Mouse (Mus musculus): Measurements from ENCODE around the gene Gabbr2. TPM values are rescaled to one million over a fixed set of nuclear protein-coding genes. Genes with fewer than 3 reads are reported as not detected.
A peak's percentile ranks its signal among the peaks of the same experiment; 100 is the strongest.

Gene Gabbr2
- polyA plus RNA-seq, 1 experiment from 2014 or later = 3.0 TPM

DNA sequence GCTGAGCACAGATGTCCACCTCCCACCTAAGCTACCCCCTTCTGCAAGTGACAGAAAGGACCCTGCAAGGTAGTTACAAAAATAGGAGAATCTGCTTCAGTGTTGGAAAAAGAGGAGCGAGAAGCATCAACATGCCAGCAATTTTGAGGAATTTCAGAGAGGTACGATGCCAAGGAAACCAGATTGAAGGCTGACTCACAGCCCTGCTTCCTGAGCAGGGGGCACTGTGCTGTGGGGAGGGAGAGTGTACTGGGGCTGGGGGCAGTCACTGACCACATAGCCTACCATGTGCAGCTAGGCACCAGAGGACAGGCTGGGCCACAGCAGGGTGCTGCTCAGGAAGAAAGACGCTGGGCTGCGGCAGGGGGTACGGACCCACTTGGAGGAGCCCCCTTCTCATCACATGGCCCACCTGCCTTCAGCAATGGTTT lies 163.5 kb downstream of the Gabbr2 start:
- Histone ChIP-seq H3K36me3 (no peaks in the 10 kb centered on the region), H3K9me3 (no peaks in the 10 kb centered on the region), H3K27me3 (replicated peaks) (no peaks in the 10 kb centered on the region), H3K27ac (no peak overlapping the region), H3K4me3 (no peak overlapping the region), H3K4me2 (replicated peaks) (no peak overlapping the region), H3K4me1 (peaks cover 15% of the 10 kb centered on the region), H3K9ac (no peak overlapping the region)
- ATAC-seq (ENCODE audit: low FRiP score, low read depth) = no peak
- 72% methylated on average over 5 of the region's 5 CpGs for WGBS

DNA sequence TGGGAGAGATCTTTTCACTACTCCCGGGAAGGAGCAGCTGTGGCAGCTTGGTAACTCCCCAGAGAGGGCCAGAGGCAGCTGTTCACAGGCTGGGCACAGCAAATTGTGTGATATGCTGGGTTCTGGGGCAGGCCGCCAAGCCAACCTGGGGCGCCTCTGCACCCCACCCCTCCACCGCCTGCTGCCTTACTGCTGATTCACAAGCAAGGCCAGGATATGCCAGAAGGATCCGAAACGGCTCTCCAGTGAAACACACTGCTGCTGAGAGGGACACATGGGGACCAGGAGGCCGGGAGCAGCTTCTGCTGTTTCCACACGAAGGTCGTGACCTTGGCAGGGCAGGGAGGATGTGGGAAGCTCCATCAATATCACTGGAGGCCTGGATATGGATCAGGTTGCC lies 164.2 kb downstream of the Gabbr2 start:
- Histone ChIP-seq H3K4me2 (replicated peaks) (no peak overlapping the region), H3K27me3 (replicated peaks) (no peaks in the 10 kb centered on the region), H3K4me1 (peaks cover 15% of the 10 kb centered on the region), H3K4me3 (no peak overlapping the region), H3K27ac (no peak overlapping the region; the same call in 1 of the 2 replicates), H3K9me3 (no peaks in the 10 kb centered on the region), H3K36me3 (no peaks in the 10 kb centered on the region), H3K9ac (no peak overlapping the region)
- WGBS = 56% methylated on average over 9 of the region's 9 CpGs
- no peak for ATAC-seq (ENCODE audit: low FRiP score, low read depth)

DNA sequence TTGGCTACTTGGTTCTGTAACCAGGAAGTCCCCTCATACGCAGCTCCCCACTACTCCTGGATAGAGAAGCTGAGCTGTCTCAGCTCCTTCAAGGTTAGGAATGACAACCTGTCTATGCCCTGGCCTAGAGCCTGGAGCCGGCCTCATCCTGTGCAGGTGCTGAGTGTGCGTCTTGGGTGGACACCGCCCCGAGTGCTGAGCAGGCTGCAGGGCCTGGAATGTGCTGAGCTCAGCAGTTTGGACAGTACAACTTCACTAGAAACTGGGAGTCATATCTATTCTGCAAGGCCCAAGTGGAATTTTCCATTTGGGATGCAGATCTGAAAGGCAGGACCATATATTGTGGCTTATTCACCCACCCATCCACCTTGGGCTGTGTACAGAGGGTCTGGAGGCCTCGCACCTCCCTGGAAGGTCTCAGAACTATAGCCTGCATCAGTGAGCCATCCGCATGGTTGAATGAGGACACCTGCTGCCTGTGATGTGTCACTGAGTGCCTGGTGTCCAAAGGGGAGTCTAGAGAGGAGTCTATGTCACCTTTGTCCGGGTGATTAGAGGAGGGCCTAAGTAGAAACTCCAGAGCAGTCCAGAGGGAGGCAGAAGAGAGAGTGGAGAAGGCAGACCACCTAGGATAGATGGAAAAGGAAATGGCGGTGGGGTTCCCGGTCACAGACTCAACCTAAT lies 165.7 kb downstream of the Gabbr2 start:
- Histone ChIP-seq H3K36me3 (no peaks in the 10 kb centered on the region), H3K4me2 (replicated peaks) (no peak overlapping the region), H3K27me3 (replicated peaks) (no peaks in the 10 kb centered on the region), H3K9ac (no peak overlapping the region), H3K9me3 (no peaks in the 10 kb centered on the region), H3K4me3 (no peak overlapping the region), H3K4me1 (peaks cover 15% of the 10 kb centered on the region), H3K27ac (no peak overlapping the region)
- 0 out of 2 replicates have a peak, but pooled peaks have one; percentile 13 for ATAC-seq (ENCODE audit: low FRiP score, low read depth)
- 90% methylated on average over 10 of the region's 10 CpGs for WGBS

DNA sequence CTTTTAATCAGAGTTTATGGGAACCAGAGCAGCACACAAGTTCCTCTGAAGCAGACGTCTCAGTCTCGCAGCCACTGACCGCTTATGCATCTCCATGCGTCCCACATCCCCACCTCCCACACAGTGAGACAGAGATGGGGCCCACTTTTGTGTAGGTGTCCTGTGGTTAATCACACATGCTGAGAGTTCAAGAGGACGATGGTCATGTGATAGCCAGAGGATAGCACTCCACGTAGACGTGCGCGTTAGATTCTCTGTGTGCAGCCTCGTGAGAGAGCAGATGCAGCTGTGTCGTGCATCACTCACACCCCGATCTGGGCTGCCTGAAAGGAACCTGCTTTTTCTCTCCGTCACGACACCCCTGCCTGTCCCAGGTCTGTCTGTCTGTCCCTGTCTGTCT lies 167.9 kb downstream of the Gabbr2 start:
- WGBS = 83% methylated on average over 14 of the region's 14 CpGs
- H3K9me3 ChIP-seq = no peaks in the 10 kb centered on the region
- no peak overlapping the region for H3K4me3 ChIP-seq
- no peaks in the 10 kb centered on the region for H3K27me3 ChIP-seq (replicated peaks)
- ATAC-seq (ENCODE audit: low FRiP score, low read depth) = no peak
- peaks cover 10% of the 10 kb centered on the region for H3K4me1 ChIP-seq
- no peaks in the 10 kb centered on the region for H3K36me3 ChIP-seq
- no peak overlapping the region for H3K27ac ChIP-seq
- no peak overlapping the region for H3K9ac ChIP-seq
- H3K4me2 ChIP-seq (replicated peaks) = no peak overlapping the region

DNA sequence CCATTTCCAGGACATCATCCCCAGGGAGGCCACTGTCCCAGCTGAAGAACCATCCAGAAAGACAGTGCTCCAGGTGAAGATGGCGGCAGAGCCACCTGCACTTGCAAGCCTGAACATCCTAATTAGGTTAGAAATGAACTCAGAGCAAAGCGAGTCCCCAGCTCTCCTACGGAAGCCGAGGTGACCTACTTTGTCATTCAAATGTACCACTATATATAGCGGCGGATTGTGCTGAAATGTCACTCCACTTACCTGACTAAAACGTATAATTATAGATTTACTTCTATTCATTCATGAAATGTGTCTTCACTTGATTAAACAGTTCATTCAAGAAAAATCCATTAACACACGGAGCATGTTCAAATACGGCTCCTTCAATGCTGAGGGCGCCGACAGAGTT lies 170.0 kb downstream of the Gabbr2 start:
- WGBS = 71% methylated on average over 11 of the region's 11 CpGs

DNA sequence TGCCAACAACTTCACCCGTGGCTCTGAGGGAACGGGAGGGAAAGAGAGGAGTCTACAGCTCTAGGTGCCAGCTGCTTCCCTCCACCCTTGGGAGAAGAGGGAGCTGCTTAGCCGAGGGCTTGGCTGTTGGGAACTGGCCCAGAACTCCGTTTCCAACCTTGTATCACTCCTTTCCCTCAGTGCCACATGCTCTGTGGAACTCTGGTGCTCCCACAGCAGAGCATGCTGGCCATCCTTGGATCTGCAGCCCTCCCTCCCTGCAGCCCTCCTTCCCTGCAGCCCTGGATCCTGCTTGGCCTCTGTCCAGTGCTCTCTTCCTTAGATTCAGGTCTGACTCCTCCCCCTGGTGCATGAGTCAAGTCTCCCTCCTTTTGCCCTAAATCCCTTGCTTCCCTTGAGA lies 176.7 kb downstream of the Gabbr2 start:
- Histone ChIP-seq H3K4me2 (replicated peaks) (no peak overlapping the region), H3K4me1 (no peaks in the 10 kb centered on the region), H3K9ac (no peak overlapping the region), H3K36me3 (no peaks in the 10 kb centered on the region), H3K27me3 (replicated peaks) (no peaks in the 10 kb centered on the region), H3K4me3 (no peak overlapping the region), H3K9me3 (no peaks in the 10 kb centered on the region), H3K27ac (no peak overlapping the region)
- ATAC-seq (ENCODE audit: low FRiP score, low read depth) = no peak
- 78% methylated on average over 4 of the region's 4 CpGs for WGBS

More for the DNA sequence above, 170.0 kb downstream of the Gabbr2 start:
- Histone ChIP-seq H3K9ac (no peak overlapping the region), H3K36me3 (no peaks in the 10 kb centered on the region), H3K27me3 (replicated peaks) (no peaks in the 10 kb centered on the region), H3K4me3 (no peak overlapping the region), H3K4me1 (no peaks in the 10 kb centered on the region), H3K9me3 (no peaks in the 10 kb centered on the region), H3K4me2 (replicated peaks) (no peak overlapping the region), H3K27ac (no peak overlapping the region)
- ATAC-seq (ENCODE audit: low FRiP score, low read depth) = no peak

DNA sequence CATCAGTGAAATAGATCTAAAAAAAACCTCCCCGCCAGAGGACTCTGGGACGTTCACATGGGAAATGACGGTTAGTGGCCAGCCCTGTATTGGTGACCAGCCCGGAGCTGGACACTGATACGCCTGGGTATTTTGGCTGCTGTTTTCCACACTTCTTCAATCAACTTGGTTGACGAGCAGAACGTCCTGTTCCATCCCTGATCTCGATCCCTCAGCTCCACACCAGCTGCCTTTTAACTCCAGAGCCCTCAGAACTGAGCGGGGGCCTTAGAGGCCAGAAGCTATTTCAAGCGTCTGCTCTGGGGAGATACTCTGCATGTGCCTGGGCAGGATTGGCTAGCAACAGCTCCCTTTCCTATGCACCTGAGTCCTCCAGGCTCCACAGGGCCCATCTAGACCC lies 177.4 kb downstream of the Gabbr2 start:
- Histone ChIP-seq H3K4me3 (no peak overlapping the region), H3K27ac (no peak overlapping the region), H3K36me3 (no peaks in the 10 kb centered on the region), H3K9ac (no peak overlapping the region), H3K27me3 (replicated peaks) (no peaks in the 10 kb centered on the region), H3K4me2 (replicated peaks) (no peak overlapping the region), H3K9me3 (no peaks in the 10 kb centered on the region), H3K4me1 (no peaks in the 10 kb centered on the region)
- 85% methylated on average over 10 of the region's 10 CpGs for WGBS
- ATAC-seq (ENCODE audit: low FRiP score, low read depth) = no peak

DNA sequence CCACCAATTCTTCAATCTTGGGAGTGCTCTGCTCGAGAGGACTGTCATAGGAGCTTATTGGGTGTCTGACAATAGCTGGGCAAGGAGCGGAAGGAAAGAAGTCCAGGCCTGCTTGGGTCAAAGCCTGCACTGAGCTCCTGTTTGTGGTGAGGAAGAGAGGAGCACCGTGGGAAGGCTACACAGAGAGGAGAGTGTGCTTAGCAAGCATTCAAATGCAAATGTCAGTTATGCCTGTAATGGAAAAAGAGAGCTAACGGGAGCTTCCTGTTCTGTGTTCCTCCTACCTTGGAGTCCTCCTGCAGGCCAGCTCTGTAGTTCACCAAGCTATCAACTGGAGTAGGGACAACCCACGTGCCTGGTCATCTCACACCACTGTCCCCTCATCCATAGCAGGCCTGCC lies 180.5 kb downstream of the Gabbr2 start:
- Histone ChIP-seq H3K4me3 (no peak overlapping the region), H3K27me3 (replicated peaks) (no peaks in the 10 kb centered on the region), H3K36me3 (no peaks in the 10 kb centered on the region), H3K4me1 (no peaks in the 10 kb centered on the region), H3K4me2 (replicated peaks) (no peak overlapping the region), H3K9me3 (no peaks in the 10 kb centered on the region), H3K9ac (no peak overlapping the region), H3K27ac (no peak overlapping the region)
- 49% methylated on average over 5 of the region's 5 CpGs for WGBS
- ATAC-seq (ENCODE audit: low FRiP score, low read depth) = no peak

DNA sequence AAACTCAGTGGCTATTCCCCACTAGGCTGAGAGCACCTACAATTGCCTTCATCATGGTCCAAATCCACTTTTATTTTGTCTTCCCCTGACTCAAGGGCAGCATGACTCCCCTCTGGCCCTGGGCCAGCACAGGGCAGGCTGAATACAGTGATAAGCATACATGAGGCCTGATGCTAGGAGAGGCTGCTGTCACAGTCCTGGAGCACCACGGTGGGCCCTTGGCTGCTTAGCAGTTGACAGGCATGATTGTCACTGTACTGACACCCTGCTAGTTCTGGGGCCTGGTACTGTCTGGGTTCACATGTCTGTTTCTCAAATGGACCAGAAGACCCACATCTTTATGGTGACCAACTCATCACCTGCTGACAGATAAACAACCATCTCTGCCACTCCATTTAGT lies 184.8 kb downstream of the Gabbr2 start:
- WGBS = 96% methylated on average over 1 of the region's 1 CpGs
- no peak overlapping the region for H3K4me2 ChIP-seq (replicated peaks)
- no peak overlapping the region for H3K27ac ChIP-seq
- H3K4me1 ChIP-seq = no peaks in the 10 kb centered on the region
- H3K9me3 ChIP-seq = no peaks in the 10 kb centered on the region
- H3K9ac ChIP-seq = no peak overlapping the region
- no peak for ATAC-seq (ENCODE audit: low FRiP score, low read depth)
- H3K4me3 ChIP-seq = no peak overlapping the region
- no peaks in the 10 kb centered on the region for H3K27me3 ChIP-seq (replicated peaks)
- H3K36me3 ChIP-seq = no peaks in the 10 kb centered on the region

DNA sequence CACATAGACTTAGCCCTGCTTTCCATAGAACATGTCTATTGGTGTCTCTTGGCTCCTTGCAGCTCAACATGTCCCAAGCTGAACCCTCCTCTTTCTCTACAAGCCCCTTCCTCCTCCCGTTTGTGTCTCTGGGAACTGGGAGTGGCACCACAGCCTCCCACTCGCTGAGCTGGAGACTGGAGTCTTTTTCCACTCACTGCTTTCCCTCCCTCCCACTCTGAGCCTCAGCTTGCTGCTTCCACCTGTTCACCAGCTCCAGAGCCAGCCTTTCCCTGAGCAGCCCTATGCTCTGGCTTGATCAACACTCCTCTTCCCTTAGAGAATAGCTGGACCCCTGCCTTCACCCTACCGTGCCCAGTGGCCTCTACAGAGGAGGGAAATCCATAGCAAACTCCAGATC lies 185.8 kb downstream of the Gabbr2 start:
- no peak overlapping the region for H3K4me2 ChIP-seq (replicated peaks)
- H3K9me3 ChIP-seq = no peaks in the 10 kb centered on the region
- no peak overlapping the region for H3K27ac ChIP-seq
- WGBS = 60% methylated on average over 3 of the region's 3 CpGs
- H3K4me3 ChIP-seq = no peak overlapping the region
- H3K4me1 ChIP-seq = no peaks in the 10 kb centered on the region
- no peak for ATAC-seq (ENCODE audit: low FRiP score, low read depth)
- no peak overlapping the region for H3K9ac ChIP-seq
- no peaks in the 10 kb centered on the region for H3K27me3 ChIP-seq (replicated peaks)
- H3K36me3 ChIP-seq = no peaks in the 10 kb centered on the region

DNA sequence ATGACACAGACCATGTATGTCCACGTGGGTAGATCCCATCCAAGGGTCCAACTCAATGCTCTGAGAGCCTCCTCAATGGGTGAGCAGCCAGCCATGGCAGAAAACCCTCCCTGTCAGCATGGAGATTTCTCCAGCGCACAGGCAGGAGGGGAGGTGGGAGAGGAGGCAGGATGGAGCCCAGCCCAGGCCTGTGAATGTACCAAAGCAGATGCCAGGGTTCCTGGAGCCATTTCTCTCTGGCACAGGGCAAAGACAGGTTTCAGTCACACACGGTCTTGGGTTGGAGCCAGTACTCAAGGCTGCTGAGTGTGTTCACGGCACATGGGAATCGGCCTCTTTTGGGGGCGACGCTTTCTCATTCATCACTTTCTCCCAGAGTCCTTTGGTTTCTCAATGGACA lies 189.3 kb downstream of the Gabbr2 start:
- no peak overlapping the region for H3K4me3 ChIP-seq
- H3K36me3 ChIP-seq = no peaks in the 10 kb centered on the region
- no peak overlapping the region for H3K27ac ChIP-seq
- 90% methylated on average over 7 of the region's 7 CpGs for WGBS
- no peaks in the 10 kb centered on the region for H3K27me3 ChIP-seq (replicated peaks)
- no peak overlapping the region for H3K9ac ChIP-seq
- no peak overlapping the region for H3K4me2 ChIP-seq (replicated peaks)
- no peaks in the 10 kb centered on the region for H3K4me1 ChIP-seq
- no peak for ATAC-seq (ENCODE audit: low FRiP score, low read depth)
- no peaks in the 10 kb centered on the region for H3K9me3 ChIP-seq

DNA sequence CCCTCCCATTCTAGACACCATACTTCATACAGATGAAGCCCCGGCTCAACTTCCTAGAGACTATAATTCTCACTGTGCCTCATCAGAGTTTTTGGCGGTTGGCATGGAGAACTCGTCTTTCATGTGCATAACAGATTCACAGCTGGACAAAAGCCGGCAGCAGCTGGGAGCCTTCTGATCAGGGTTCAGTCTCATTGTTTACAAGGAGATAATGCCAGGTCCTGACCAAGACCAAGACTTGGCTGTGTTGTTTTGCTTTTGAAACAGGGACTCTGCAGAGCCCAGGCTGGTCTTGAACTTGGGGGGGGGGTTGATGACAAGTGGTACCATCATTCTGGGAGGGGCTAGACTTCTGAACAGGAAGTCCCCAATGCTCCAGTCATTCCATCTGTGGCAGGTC lies 191.8 kb downstream of the Gabbr2 start:
- WGBS = 50% methylated on average over 4 of the region's 4 CpGs
- ATAC-seq (ENCODE audit: low FRiP score, low read depth) = no peak
- H3K4me3 ChIP-seq = no peak overlapping the region

DNA sequence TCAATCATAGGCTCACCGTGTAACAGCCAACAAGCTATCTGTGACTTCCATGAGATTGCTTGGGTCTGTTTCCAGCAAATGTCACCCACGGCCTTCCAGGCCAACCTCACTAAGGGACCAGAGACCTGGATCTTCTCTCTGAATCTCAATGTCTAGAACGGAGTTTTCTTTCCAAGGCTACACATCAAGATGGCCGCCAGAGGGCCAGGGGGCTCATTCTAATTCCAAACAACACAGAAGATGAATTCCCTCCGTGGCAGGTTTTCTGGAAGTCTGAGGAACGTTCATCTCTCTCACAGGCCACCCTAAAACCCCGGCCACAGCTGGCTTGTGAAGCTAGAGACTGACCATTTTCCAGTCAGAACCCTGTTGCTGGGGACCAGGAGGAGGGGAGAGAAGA lies 196.0 kb downstream of the Gabbr2 start:
- no peak overlapping the region for H3K9ac ChIP-seq
- H3K4me3 ChIP-seq = no peak overlapping the region
- 63% methylated on average over 7 of the region's 7 CpGs for WGBS
- H3K27ac ChIP-seq = no peak overlapping the region
- H3K9me3 ChIP-seq = no peaks in the 10 kb centered on the region
- no peak overlapping the region for H3K4me2 ChIP-seq (replicated peaks)
- H3K4me1 ChIP-seq = peaks cover 6% of the 10 kb centered on the region; the same call in 1 of the 2 replicates
- no peaks in the 10 kb centered on the region for H3K36me3 ChIP-seq
- H3K27me3 ChIP-seq (replicated peaks) = no peaks in the 10 kb centered on the region
- ATAC-seq (ENCODE audit: low FRiP score, low read depth) = no peak

More for the DNA sequence above, 191.8 kb downstream of the Gabbr2 start:
- Histone ChIP-seq H3K9me3 (no peaks in the 10 kb centered on the region), H3K4me1 (no peaks in the 10 kb centered on the region), H3K27ac (no peak overlapping the region), H3K4me2 (replicated peaks) (no peak overlapping the region), H3K27me3 (replicated peaks) (no peaks in the 10 kb centered on the region), H3K36me3 (no peaks in the 10 kb centered on the region), H3K9ac (no peak overlapping the region)

Data from neural tube, embryonic 12.5 days (tissue).